Mouse (Mus musculus): ENCODE results near the gene Osm.
A peak's percentile ranks its signal among the peaks of the same experiment; 100 is the strongest.

Gene Osm

GRCm38 (mm10) chr11:4216248-4217000 is 19.8 kb upstream of the Osm start:
- DNase-seq = no peak

GRCm38 (mm10) chr11:4217914-4218629 is 18.1 kb upstream of the Osm start, which contains the start of gene Castor1:
Castor1 (plus strand) TSS chr11:4218225.
- DNase-seq = peak; percentile 52

GRCm38 (mm10) chr11:4218637-4219036 is 17.6 kb upstream of the Osm start:
- no peak for DNase-seq

DNA sequence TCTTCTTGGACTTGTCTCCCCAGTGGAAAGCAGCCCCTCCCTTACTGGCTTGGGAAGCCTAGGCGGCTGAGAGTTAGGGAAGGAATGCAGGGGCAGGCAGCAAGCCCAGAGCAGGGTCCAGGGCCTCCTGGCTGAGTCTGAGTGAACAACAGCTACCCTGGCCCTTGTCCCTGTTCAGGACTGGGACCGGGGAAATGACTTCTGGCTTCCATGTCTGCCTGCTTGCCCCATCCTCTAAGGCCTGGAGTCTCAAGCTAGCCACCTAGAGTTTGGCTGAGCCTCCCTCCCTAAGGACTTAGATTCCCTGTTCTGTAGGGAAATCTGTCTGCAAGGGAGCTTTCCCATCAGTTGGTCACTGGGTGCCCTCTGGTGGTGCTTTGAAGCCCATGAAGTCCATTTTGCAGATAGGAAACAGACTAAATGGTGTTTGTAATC is 16.9 kb upstream of the Osm start:
- DNase-seq = peak; percentile 57

DNA sequence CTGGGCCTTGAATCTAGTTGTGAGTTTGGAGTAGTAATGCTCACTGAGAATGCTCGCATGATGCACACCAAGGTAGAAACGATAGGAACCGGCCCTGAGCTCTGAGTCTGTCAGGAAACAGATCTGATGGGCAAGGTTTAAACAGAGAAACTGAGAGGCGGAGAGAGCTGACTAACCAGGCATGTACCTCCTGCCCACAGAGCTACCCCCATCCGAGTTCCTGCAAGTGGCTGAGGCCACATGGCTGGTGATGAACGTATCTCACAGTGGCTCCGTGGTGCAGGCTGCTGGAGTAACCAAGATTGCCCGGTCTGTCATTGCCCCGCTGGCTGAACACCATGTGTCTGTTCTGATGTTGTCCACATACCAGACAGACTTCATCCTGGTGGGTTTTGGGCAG is 16.3 kb upstream of the Osm start:
- no peak for DNase-seq

DNA sequence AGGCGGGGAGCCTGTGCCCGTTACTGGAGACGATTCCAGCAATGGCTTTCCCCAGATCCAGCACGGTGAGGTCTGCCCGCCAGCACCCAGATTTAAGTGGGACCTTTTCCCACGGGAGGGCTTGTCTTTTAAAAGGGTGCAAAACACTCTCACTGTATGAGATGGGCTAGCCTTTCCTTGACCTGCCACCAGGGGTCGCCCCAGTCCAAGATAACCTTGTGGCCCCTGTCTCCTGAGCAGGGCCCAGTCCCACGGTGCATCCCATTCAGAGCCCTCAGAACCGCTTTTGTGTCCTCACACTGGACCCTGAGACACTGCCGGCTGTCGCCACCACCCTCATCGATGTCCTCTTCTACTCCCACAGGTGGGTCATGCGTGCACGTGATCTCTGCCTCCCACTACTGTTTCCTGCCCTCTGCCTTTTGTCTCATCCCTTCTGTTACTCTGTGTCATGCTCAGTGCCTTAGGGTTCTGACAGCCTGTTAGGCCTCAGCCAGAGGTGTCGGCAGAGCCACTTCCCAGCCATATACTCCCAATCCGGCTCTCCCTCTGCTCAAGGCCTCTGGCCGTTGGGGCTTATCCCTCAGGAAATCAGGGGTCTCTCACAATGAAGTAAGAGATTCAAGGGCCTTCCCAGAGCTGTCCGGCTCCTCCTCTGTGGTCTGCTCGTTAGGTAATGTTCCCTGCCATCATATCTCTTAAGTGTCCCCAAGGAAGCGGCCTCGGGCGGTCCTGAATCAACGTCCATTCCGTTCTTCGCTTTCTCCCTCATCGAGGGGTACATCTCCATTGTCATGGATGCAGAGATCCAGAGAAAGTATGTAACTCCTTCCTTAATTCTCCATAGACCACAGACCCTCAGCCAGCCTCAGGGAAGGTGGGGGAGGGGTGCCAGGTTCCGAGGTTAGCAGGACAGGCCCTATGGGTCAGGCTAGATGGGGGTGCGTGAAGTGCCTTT is 15.5 kb upstream of the Osm start:
- DNase-seq = peak; percentile 73

DNA sequence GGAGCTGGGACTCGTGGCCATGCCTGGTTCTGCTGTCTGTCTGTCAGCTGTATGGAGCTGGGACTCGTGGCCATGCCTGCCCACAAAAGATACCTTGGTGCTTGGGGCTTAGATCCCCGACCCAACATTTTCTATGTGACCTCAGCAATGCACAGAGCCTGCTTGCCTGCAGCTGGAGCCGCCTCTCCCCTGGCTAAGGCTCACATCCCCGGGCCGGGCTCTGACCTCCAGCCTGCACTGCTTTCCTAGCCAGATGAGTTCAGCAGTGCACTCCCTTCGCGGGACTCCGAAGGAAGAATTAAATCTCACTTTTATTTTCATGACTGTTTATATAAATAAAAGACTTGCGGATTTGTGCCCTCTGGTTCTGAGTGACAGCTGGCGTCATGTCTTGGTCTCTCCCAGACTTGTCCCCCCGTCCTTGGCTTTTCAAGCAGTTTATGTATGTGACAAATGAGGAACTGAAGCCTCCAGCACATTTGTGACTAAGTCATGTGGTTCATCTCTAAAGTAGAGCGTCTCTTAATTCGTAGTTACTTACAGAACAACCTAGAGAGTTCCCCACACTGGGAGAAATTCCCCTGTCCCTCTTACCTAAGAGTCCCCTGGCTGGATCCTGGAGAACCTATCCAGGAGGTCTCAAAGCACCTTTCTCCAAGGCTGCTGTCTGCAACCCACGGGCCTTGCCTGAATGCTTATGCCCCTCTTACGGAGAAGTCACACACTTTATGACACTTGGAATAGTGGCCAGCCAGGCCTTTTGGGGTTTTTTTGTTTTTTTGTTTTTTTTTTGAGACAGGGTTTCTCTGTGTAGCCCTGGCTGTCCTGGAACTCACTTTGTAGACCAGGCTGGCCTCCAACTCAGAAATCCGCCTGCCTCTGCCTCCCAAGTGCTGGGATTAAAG is 13.9 kb upstream of the Osm start:
- no peak for DNase-seq

DNA sequence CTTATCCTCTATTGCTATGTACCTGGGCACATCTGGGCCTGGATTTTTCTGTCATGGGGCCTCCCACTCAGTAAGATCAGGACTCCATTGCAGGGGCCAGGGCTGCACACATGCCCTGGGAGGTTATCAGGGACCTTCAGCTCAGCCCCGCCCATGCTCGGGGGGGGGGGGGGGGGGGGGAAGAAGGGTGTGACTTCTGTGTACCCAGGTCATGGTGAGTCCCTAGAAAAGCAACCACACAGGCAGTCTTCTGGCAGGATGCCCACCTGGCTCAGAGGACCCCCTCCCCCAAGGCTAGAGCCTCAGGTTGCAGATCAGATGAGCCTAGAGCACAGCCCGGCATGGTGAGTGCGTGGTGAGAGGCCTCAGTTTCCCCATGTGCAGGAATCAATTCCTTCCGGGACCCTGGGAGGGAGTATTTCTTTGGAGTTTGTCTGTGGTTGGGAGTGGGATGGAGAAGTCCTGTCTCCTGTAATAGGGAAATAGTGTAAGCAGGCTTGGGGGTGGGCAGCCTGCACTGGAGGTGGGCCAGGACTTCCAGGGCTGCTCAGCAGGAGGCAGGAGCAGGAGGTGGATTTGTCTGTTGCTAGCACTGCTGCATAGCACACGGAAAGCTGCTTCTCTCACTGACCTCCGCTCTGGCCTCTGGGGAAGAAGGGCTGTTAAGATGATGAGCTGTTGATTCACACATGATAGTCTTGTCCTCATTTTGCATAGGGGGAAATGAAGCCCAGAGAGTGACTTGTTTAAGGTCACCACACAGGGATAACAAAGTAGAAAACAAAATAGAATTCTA is 12.6 kb upstream of the Osm start:
- no peak for DNase-seq

- DNase-seq = no peak
Measured at GRCm38 (mm10) chr11:4224223-4224622, 12.0 kb upstream of the Osm start.

DNA sequence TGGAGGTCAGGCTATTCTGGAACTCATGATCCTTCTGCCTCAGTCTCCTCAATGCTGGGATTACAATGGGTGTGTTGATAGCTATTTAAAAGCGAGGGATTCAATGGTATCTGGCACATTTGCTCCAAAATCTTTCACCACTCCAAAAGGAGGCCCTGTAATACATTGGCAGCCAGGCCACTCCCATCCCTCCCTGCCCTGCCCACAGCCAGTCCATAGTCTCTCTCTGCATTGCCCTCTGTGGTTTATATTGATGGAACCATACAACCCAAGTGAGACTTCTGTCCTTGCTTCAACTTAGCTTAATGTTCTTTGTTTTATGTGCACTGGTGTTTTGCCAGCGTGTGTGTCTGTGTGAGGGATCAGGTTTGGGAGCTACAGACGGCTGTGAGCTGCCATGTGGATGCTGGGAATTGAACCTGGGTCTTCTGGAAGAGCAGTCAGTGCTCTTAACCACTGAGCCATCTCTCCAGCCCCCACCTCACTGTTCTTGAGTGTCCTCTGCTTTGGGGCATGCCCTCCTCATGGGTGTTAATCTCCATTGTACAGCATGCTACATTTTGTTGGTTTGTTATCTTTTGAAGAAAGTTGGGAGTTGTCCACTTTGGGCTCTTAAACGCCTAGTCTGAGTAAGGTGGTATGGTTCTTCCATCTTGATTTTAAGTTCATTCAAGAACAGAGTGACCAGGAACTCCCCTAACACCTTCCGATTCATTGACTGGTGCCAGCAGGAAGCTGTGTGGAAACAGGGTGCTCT is 9.5 kb upstream of the Osm start:
- no peak for DNase-seq

DNA sequence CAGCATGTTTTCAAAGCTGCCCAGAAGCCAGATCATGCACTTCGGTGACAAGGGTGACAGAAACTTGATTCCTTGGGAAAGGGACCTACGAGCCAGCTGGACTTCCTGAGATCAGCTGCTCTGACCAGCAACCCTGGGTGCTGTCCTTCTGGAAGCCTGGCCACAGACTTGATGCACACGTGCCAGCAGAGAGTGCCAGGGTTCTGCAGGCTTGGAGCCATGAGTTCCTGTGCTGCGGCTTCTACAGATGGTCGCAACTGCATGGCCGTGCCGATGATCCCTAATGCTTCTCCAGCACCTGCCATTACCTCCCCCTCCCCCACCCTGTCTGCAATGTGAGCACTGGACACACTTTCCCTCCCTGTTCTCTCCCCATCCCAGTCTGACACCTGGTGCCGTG is 7.8 kb upstream of the Osm start:
- DNase-seq = peak; percentile 92

DNA sequence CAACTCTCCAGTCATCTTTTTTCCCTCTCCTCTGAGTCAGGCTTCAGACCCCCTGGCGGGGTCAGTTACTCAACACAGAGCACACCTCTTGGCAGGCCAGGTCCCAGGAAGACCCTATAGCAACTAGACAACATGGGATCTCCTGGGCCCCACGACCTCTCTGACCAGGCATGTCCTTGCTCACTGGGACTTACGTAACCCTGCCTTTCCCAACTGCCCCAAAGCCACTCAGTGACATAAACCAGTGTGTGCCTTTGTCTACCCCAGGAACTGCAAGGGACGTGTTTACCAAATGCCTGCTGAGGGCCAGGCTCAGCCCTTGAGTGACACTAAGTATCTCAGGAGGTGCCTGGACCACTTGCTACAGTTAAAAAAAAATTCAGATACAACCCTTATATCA is 6.4 kb upstream of the Osm start:
- no peak for DNase-seq

GRCm38 (mm10) chr11:4231435-4231834 is 4.8 kb upstream of the Osm start:
- DNase-seq = no peak

DNA sequence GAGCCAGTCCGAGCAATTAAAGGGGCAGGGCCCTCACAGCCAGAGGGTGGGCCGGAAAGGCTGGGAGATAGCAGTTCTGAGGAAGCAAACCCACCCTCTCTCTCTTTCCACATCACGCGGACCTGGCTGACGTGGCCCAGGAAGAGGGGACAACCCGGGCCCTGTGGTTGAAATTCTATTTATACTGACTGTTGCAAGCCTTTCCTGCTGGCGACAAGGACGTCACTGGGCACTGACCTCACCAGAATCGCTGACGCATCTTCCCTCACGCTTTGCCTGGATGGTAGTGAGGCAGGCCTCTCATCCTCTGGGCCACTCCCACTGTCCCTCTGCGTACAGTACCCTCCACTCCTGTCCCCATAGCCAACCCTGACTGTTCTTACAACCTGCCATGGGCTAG is 3.6 kb upstream of the Osm start:
- DNase-seq = no peak

DNA sequence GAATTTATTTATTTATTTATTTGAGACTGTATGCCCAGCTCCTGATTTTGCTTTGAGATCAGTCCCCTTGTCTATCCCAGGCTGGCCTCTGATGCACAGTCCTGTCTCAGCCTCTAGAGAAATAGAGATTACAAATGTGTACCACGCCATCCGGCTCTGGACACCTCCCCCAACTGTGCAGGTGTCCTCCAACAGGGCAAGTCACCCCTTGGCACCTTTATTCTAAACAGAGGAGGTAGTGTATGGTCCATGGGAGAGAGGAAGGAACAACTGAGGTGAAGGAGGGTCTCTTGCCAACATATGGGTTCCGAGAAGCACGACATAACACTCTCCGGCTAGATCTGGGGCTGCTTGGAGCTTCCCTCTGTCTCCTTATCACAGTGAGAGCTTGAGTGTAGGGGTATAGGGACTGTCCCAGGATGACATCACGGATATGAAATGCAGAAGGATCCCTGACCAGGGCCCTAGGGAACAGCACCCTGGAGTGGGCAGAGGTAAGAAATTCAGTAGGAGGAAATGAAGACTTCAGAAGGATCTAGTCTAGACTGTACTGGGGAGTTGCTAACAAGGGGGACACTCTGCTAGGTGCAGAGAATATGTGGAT is 1.1 kb upstream of the Osm start:
- DNase-seq = no peak

- no peak for DNase-seq
Measured at GRCm38 (mm10) chr11:4236546-4237067, 387 bp downstream of the Osm start.

DNA sequence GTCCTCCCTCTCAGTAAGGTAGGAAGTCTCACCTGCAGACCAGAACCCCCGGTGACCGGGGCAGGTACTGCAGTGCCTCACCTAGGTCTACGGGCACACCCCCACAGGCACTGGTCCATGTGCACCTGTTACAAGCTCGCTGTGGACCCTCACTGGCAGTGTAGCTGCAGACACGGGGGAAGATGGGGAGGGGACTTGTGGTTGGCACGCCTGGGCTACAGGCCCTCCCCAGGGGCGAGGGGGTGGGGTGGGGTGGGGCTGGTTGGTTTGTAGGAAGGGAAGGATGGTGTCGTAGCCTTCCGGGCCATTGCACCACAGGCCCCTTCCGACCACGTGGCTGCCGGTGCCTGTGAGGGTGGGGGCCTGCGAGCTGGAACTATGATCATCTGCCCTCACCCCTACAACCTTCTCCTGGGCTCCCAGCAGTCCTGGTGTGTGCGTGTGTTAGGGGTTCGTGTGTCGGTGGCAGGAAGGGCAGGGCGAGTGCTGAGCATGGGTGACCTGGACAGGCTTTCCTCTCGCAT is 1.2 kb downstream of the Osm start:
- DNase-seq = no peak

DNA sequence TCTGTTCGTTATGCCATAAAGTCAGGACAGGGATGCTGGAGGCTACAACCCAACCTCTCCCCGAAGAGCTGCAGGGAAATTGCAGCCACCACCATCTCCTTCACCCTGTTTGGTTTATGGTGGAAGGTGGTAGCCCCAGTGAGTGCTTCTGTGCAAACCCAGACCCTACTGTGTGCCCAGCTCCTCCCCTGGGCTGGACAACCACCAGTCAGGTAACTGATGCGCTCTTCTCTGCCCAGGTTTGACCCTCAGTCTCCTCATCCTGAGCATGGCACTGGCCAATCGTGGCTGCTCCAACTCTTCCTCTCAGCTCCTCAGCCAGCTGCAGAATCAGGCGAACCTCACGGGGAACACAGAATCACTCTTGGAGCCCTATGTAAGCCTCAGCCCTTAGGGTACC is 1.9 kb downstream of the Osm start:
- no peak for DNase-seq

- no peak for DNase-seq
Measured at GRCm38 (mm10) chr11:4239691-4240090, 3.5 kb downstream of the Osm start.

- no peak for DNase-seq
Measured at GRCm38 (mm10) chr11:4240151-4240550, 3.9 kb downstream of the Osm start.

All from cerebellum, adult 9-11 months (tissue).